Mouse (Mus musculus): ENCODE data around the gene Skint10. TPM values are rescaled to one million over a fixed set of nuclear protein-coding genes. Genes with fewer than 3 reads are reported as not detected.

The Skint10 gene
- polyA plus RNA-seq (2015; fragmentation: Nextera tagmentation; extraction: Ambion mirVana) = not detected in 2 replicates

DNA sequence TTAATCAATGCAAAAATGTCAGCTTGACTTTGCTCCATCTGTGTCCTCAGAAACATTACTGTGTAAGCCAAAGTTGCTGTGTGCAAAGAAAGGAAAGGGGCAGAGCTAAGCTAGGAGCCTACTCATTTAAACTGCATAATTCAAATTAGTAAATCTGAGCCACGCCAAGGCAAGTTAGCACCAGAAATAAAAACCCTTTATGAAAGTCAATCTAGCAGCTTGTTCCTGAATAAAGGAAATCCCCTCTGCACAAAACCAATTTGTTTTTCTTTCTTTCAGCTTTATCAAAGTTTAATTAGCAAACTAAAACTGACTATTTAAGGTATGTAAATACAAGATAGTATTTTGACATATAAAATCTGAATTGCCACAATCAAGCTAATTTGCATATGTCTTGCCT is at the start of gene Skint10:
Gene Skint10, minus strand, starts transcription at position 101 of the 400 bp plus-strand sequence.

Other genes with a start within 250 kb of the Skint10 start
- not detected in 2 replicates for gene Skint2, start 217.7 kb downstream of the Skint10 start, polyA plus RNA-seq (2015; fragmentation: Nextera tagmentation; extraction: Ambion mirVana)